Mouse (Mus musculus) stomach, postnatal 0 days (tissue): ENCODE measurements around the gene Zfp524. TPM values are rescaled to one million over a fixed set of nuclear protein-coding genes. Genes with fewer than 3 reads are reported as not detected.

Experiments used
- ATAC-seq: fragments of 200-750 bp; cut with Nextera tagmentation; 2 replicates; pipeline ENCODE4 v1.8.0; 2017; ENCODE audit not compliant: low FRiP score, low TSS enrichment
- DNase-seq: peaks from one replicate; pipeline ENCODE4 v3.0.0-alpha.2; 2016; ENCODE audit warnings: low spot score
- H3K27ac ChIP-seq: fragments of 300-500 bp; sonication (generic); replicated peaks from 2 replicates; pipeline ENCODE4 v1.5.1; 2014; ENCODE audit warnings: mild to moderate bottlenecking, control low read depth
- H3K27me3 ChIP-seq: fragments of 300-500 bp; sonication (generic); 2 replicates; pipeline ENCODE4 v1.6.1; 2014; ENCODE audit warnings: low read length; ENCODE audit not compliant: control insufficient read depth, insufficient read depth
- H3K36me3 ChIP-seq: fragments of 300-500 bp; sonication (generic); 2 replicates; pipeline ENCODE4 v1.6.1; 2014; ENCODE audit warnings: low read length, mixed read lengths; ENCODE audit not compliant: control insufficient read depth, insufficient read depth
- H3K4me1 ChIP-seq: fragments of 300-500 bp; sonication (generic); replicated peaks from 2 replicates; pipeline ENCODE4 v1.6.1; 2014; ENCODE audit warnings: antibody characterized with exemption; ENCODE audit not compliant: control insufficient read depth, insufficient read depth
- H3K4me2 ChIP-seq: fragments of 300-500 bp; sonication (generic); replicated peaks from 2 replicates; pipeline ENCODE4 v1.6.1; 2014; ENCODE audit warnings: low read depth, mild to moderate bottlenecking, control low read depth, moderate library complexity
- H3K4me3 ChIP-seq: fragments of 300-500 bp; sonication (generic); 2 replicates; pipeline ENCODE4 v1.5.1; 2014; ENCODE audit warnings: low read depth, low read length, control low read depth
- H3K9ac ChIP-seq: fragments of 300-500 bp; sonication (generic); 2 replicates; pipeline ENCODE4 v1.6.1; 2014; ENCODE audit warnings: mild to moderate bottlenecking, low read length, control low read depth, mixed read lengths
- H3K9me3 ChIP-seq: fragments of 300-500 bp; sonication (generic); 2 replicates; pipeline ENCODE4 v1.6.1; 2016; ENCODE audit warnings: low read length; ENCODE audit not compliant: control insufficient read depth
- CTCF ChIP-seq: IDR thresholded peaks from 2 replicates; pipeline ENCODE4 v1.5.1; 2016; ENCODE audit warnings: antibody characterized with exemption, low read depth, mild to moderate bottlenecking, moderate library complexity
- EP300 ChIP-seq: optimal IDR thresholded peaks from 2 replicates; pipeline ENCODE3; 2016; ENCODE audit warnings: antibody characterized with exemption
- WGBS: fragments of 180-500 bp; shearing (Covaris S2); extraction: QIAGEN DNeasy Blood & Tissue Kit; methylation state at CpG from one replicate; pipeline ENCODE4 v1.1.7; 2014; 5-methylcytosine and 5-hydroxymethylcytosine counted together
- polyA plus RNA-seq: library from polyadenylated mRNA; unstranded; fragments of >200 nt; fragmentation: Nextera tagmentation; extraction: Ambion mirVana; gene quantifications from 2 replicates; pipeline ENCODE4 v1.2.1, GENCODE M21; 2015

The Zfp524 gene
- polyA plus RNA-seq, 1 experiment from 2014 or later, result 14.0 TPM

DNA sequence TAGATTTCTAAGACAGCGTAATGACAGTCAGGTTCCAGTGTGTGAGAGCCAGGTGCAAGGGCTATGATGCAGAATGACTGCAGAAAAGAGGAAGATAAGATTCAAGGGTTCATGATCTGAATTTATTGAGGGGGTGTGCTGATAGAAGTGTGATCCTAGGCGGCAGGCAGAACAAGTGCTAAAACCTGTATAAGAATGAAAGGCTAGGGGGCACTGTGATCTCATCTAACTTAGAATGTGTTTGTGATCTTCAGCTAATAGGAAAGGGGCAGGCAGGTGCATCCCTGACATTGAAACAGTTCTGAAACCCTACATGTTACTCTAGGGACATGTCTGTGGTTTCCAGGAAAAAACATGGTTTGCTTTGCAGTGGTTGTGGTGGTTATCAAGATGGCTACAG, 31.9 kb downstream of the Zfp524 start:
- no peak overlapping the region for H3K4me3 ChIP-seq
- ATAC-seq, result no peak
- WGBS, result 70% methylated on average over 2 of the region's 2 CpGs

DNA sequence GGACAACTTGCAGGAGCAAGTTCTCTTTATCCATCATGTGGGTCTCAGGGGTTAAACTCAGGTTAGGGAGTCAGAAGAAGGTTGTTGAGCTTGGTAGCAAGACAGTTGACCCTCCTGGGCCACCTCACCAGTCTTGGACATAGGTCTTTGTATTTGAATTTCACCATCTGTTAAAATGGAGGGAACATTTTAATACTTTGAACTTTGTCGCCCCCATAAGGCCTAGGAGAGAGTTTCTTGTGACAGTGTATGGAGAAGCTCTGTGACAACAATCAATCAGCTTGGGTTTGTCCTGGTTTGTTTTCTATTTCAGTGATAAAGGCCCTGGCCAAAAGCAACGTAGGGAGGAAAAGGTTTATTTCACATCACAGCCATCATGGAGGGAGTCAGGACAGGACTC, 33.1 kb downstream of the Zfp524 start:
- Histone ChIP-seq H3K36me3 (no peaks in the 10 kb centered on the region), H3K9ac (no peak overlapping the region), H3K4me1 (no peaks in the 10 kb centered on the region), H3K4me3 (no peak overlapping the region), H3K27ac (no peak overlapping the region), H3K27me3 (no peaks in the 10 kb centered on the region), H3K9me3 (no peaks in the 10 kb centered on the region), H3K4me2 (no peak overlapping the region)
- no peak for TF ChIP-seq EP300
- TF ChIP-seq CTCF, result peak; percentile 66
- WGBS, result 23% methylated on average over 2 of the region's 2 CpGs
- no peak for ATAC-seq
- DNase-seq, result no peak

More for the DNA sequence above, 31.9 kb downstream of the Zfp524 start:
- no peaks in the 10 kb centered on the region for H3K9me3 ChIP-seq
- H3K9ac ChIP-seq, result no peak overlapping the region
- no peaks in the 10 kb centered on the region for H3K36me3 ChIP-seq
- no peaks in the 10 kb centered on the region for H3K27me3 ChIP-seq
- H3K4me1 ChIP-seq, result no peaks in the 10 kb centered on the region
- H3K27ac ChIP-seq, result no peak overlapping the region
- DNase-seq, result no peak
- H3K4me2 ChIP-seq, result no peak overlapping the region
- no peak; the same call in 1 of the 2 replicates for TF ChIP-seq CTCF
- no peak for TF ChIP-seq EP300

DNA sequence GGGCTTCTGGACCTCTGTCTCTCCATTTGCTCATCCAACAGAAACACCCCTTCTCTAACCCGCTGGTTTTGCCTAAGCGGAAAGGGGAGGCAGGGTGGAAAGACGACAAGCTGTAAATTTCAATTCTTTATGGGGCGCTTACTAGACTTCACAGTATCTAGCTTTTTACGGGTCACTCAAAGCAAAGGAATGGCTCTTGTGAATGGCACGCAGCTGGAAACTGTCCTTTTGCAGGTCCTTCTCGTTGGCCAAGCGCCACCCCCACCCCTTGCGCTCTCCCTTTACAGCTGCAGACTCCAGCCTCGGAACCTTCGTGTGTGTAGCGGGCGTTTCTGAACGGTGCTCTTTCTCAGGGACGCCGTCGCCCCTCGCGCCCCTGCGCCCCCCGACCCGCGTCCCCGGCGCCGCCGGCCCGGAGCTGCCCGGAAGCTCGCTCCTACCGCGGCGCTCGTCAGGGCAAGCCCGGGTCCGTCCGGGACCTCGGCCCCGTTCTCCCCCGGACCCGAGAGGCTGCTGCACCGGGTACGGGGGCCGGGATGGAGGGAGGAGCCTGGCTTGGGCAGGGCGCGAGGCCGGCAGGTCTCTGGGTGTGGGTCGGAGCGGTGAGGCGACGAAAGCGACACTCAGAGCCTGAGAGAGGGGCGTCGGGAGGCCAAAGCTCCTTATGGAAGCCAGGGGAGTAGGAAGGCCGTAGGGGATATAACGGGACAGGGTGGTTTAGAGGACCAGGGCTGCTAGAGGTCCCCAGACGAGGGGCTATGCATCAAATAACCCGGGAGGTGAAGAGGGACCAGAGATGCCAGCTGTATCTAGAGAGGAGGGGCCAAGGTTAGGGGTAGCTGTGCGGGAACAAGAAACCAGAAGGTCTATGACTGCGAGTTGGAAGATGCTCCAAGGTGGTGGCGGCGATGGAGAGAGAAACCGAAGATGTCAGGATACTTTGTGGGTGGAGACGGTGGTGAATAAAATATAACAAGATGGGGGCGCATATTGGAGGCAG, 37.3 kb downstream of the Zfp524 start, which contains the start of gene Zfp580:
Zfp580 (plus strand) TSS at position 346 of the 1,000 bp plus-strand sequence.
- Histone ChIP-seq H3K27me3 (peaks cover 7% of the 10 kb centered on the region; the same call in 1 of the 2 replicates), H3K4me2 (peak within 1 kb of the TSS; percentile 89), H3K27ac (peak within 1 kb of the TSS; percentile 81), H3K36me3 (no peaks in the 10 kb centered on the region), H3K9ac (peak within 1 kb of the TSS; percentile 84), H3K4me1 (peaks cover 6% of the 10 kb centered on the region), H3K9me3 (no peaks in the 10 kb centered on the region), H3K4me3 (peak within 1 kb of the TSS; percentile 74)
- ATAC-seq (peak; percentile 73), DNase-seq (peak; percentile 67)
- WGBS, result under 1% methylated on average over 64 of the region's 65 CpGs
- no peak for TF ChIP-seq EP300
- TF ChIP-seq CTCF, result no peak

DNA sequence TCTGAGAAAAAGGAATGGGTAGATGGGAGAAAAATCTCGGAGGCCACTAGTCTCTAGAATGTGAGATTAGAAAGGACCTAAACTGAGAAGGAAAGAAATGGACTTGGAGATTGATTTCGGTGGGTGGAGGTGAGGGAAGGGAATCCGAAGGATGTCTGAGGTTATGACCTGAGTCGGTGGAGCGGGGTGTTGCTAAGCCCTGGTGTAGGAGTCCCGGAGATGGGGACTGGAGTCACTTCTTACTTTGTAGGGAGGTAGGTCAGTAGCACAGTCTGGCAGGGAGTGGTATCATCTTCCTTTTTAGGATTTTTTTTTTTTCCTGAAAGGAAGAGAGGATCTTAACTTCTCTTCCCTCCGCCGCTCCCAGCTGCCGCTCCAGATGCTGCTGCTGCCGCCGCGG, 38.2 kb downstream of the Zfp524 start:
- H3K4me3 ChIP-seq, result peak overlapping the region; percentile 74
- H3K4me2 ChIP-seq, result peak overlapping the region; percentile 89
- H3K9me3 ChIP-seq, result no peaks in the 10 kb centered on the region
- peaks cover 7% of the 10 kb centered on the region; the same call in 1 of the 2 replicates for H3K27me3 ChIP-seq
- H3K4me1 ChIP-seq, result peaks cover 6% of the 10 kb centered on the region
- no peaks in the 10 kb centered on the region for H3K36me3 ChIP-seq
- H3K9ac ChIP-seq, result peak overlapping the region; percentile 84
- H3K27ac ChIP-seq, result no peak overlapping the region
- DNase-seq, result no peak
- WGBS, result under 1% methylated on average over 6 of the region's 12 CpGs
- ATAC-seq, result no peak
- no peak for TF ChIP-seq CTCF
- no peak for TF ChIP-seq EP300

DNA sequence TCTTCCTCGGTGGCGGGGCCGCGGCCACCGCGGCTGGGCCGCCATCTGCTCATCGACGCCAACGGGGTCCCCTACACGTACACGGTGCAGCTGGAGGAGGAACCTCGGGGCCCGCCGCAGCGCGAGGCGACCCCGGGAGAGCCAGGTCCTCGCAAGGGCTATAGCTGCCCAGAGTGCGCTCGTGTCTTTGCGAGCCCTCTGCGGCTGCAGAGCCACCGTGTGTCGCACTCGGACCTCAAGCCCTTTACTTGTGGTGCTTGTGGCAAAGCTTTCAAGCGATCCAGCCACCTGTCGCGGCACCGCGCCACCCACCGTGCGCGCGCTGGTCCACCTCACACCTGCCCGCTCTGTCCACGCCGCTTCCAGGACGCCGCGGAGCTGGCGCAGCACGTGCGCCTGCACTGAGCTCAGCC, 38.7 kb downstream of the Zfp524 start:
- peaks cover 6% of the 10 kb centered on the region for H3K4me1 ChIP-seq
- TF ChIP-seq EP300 (no peak), CTCF (no peak)
- peak; percentile 41 for DNase-seq
- WGBS, result 11% methylated on average over 44 of the region's 45 CpGs
- H3K4me2 ChIP-seq, result peak overlapping the region; percentile 89
- H3K9me3 ChIP-seq, result no peaks in the 10 kb centered on the region
- no peak overlapping the region for H3K27ac ChIP-seq
- H3K9ac ChIP-seq, result peak overlapping the region; percentile 47
- no peaks in the 10 kb centered on the region for H3K36me3 ChIP-seq
- peaks cover 7% of the 10 kb centered on the region; the same call in 1 of the 2 replicates for H3K27me3 ChIP-seq
- H3K4me3 ChIP-seq, result peak overlapping the region; percentile 74
- 0 out of 2 replicates have a peak, but pooled peaks have one; percentile 40 for ATAC-seq
